Mouse (Mus musculus): Measurements from ENCODE around the gene Cpeb3. TPM values are rescaled to one million over a fixed set of nuclear protein-coding genes. Genes with fewer than 3 reads are reported as not detected.

Gene Cpeb3
- polyA plus RNA-seq, 1 experiment from 2014 or later, result 3.3 TPM

- ATAC-seq (ENCODE audit: insufficient read depth), result no peak
- WGBS (ENCODE audit: insufficient replicate concordance), result 82% methylated on average over 13 of the region's 13 CpGs
- H3K9me3 ChIP-seq (replicated peaks), result no peaks in the 10 kb centered on the region
- H3K27ac ChIP-seq (replicated peaks), result no peak overlapping the region
- no peaks in the 10 kb centered on the region for H3K4me1 ChIP-seq (replicated peaks)
- no peaks in the 10 kb centered on the region for H3K27me3 ChIP-seq
- no peak overlapping the region for H3K4me3 ChIP-seq (replicated peaks)
- no peak overlapping the region for H3K4me2 ChIP-seq
- no peak overlapping the region for H3K9ac ChIP-seq
- 0 out of 2 replicates have a peak, but pooled peaks cover 3% of the 10 kb centered on the region for H3K36me3 ChIP-seq (replicated peaks)
Observed at GRCm38 (mm10) chr19:37025839-37026319, 182.5 kb downstream of the Cpeb3 start.

DNA sequence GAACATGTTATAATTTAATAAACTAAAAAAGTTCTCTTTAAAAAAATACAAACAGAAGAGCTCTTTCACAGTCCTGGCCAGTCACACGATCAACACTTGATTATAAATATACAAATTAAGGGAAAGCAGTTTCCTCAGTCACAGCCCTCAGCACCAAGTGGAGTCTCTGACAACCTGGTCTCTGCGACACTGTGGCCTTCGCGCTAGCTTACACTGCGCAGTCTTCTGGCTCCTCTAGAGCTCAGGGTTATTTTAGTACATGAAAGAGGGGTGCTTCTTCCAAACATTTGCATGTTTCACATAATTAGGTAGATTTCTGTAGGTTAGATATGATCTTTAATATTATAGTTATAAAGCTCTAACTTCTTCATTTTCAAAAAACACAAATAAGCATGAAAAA lies 186.3 kb downstream of the Cpeb3 start:
- Histone ChIP-seq H3K9me3 (replicated peaks) (no peaks in the 10 kb centered on the region), H3K4me2 (no peak overlapping the region), H3K27ac (replicated peaks) (no peak overlapping the region), H3K9ac (no peak overlapping the region), H3K4me3 (replicated peaks) (no peak overlapping the region), H3K36me3 (replicated peaks) (0 out of 2 replicates have a peak, but pooled peaks cover 3% of the 10 kb centered on the region), H3K4me1 (replicated peaks) (peaks cover 12% of the 10 kb centered on the region), H3K27me3 (no peaks in the 10 kb centered on the region)
- 88% methylated on average over 5 of the region's 5 CpGs for WGBS (ENCODE audit: insufficient replicate concordance)
- no peak for ATAC-seq (ENCODE audit: insufficient read depth)

- peaks cover 12% of the 10 kb centered on the region for H3K4me1 ChIP-seq (replicated peaks)
- no peaks in the 10 kb centered on the region for H3K27me3 ChIP-seq
- WGBS (ENCODE audit: insufficient replicate concordance), result 75% methylated on average over 11 of the region's 11 CpGs
- no peak overlapping the region for H3K4me2 ChIP-seq
- H3K27ac ChIP-seq (replicated peaks), result no peak overlapping the region
- no peaks in the 10 kb centered on the region for H3K9me3 ChIP-seq (replicated peaks)
- H3K9ac ChIP-seq, result no peak overlapping the region
- no peak for ATAC-seq (ENCODE audit: insufficient read depth)
- 0 out of 2 replicates have a peak, but pooled peaks cover 3% of the 10 kb centered on the region for H3K36me3 ChIP-seq (replicated peaks)
- no peak overlapping the region for H3K4me3 ChIP-seq (replicated peaks)
Observed at GRCm38 (mm10) chr19:37020951-37021350, 187.4 kb downstream of the Cpeb3 start.

GRCm38 (mm10) chr19:37020531-37020930 lies 187.9 kb downstream of the Cpeb3 start:
- Histone ChIP-seq H3K9ac (no peak overlapping the region), H3K4me2 (no peak overlapping the region; the same call in 1 of the 2 replicates), H3K4me1 (replicated peaks) (peaks cover 12% of the 10 kb centered on the region), H3K27me3 (no peaks in the 10 kb centered on the region), H3K9me3 (replicated peaks) (no peaks in the 10 kb centered on the region), H3K4me3 (replicated peaks) (no peak overlapping the region), H3K27ac (replicated peaks) (no peak overlapping the region), H3K36me3 (replicated peaks) (0 out of 2 replicates have a peak, but pooled peaks cover 3% of the 10 kb centered on the region)
- 54% methylated on average over 5 of the region's 5 CpGs for WGBS (ENCODE audit: insufficient replicate concordance)
- ATAC-seq (ENCODE audit: insufficient read depth), result no peak

DNA sequence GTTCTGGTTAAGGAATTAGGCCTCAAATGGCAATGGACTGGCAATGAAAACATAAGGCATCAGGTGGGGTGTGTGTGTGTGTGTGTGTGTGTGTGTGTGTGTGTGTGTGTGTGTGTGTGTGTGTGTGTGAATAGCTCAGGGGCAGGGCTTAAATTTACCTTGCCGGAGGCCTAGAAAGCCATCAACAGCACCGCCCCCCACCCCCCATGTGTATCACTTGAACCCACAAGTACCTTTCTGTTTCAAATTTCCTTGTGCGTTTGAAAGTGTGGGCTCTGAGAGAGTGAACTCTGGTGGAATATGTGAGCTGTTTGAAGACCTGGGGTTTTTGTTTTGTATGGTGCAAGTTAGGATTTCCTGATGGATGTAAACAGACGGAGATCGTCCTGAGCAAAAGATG lies 189.5 kb downstream of the Cpeb3 start:
- Histone ChIP-seq H3K4me1 (replicated peaks) (peaks cover 12% of the 10 kb centered on the region), H3K27ac (replicated peaks) (no peak overlapping the region), H3K36me3 (replicated peaks) (peaks cover 9% of the 10 kb centered on the region), H3K9ac (0 out of 2 replicates have a peak overlapping the region, but pooled peaks have one; percentile 23), H3K9me3 (replicated peaks) (no peaks in the 10 kb centered on the region), H3K4me2 (peak overlapping the region; percentile 85), H3K27me3 (no peaks in the 10 kb centered on the region), H3K4me3 (replicated peaks) (peak overlapping the region; percentile 59)
- WGBS (ENCODE audit: insufficient replicate concordance), result 55% methylated on average over 5 of the region's 5 CpGs
- 0 out of 2 replicates have a peak, but pooled peaks have one; percentile 11 for ATAC-seq (ENCODE audit: insufficient read depth)

DNA sequence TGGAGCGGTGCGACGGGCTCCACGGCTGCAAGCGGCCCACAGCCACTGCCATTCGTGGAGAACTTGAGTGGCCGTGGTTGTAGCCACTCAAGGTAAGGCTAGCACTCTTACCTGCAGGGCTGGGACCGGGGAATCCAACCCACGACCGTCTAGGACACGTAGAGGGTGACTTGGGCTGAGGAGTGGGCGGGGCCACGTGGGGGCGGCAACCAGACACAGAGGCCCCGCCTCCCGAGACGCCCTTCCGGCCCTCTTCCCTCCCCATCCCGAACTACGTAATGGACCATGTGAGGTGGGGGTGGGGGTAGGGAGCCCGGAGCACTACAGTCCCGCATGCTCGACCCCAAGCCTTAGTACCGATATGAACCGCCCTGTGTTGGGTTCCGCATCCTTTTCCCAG lies 190.0 kb downstream of the Cpeb3 start:
- peak; percentile 85 for ATAC-seq (ENCODE audit: insufficient read depth)
- Histone ChIP-seq H3K4me2 (peak overlapping the region; percentile 85), H3K9me3 (replicated peaks) (no peaks in the 10 kb centered on the region), H3K27me3 (no peaks in the 10 kb centered on the region), H3K27ac (replicated peaks) (no peak overlapping the region), H3K36me3 (replicated peaks) (peaks cover 14% of the 10 kb centered on the region), H3K9ac (peak overlapping the region; percentile 23), H3K4me1 (replicated peaks) (peaks cover 12% of the 10 kb centered on the region), H3K4me3 (replicated peaks) (peak overlapping the region; percentile 59)
- WGBS (ENCODE audit: insufficient replicate concordance), result 3% methylated on average over 26 of the region's 26 CpGs

DNA sequence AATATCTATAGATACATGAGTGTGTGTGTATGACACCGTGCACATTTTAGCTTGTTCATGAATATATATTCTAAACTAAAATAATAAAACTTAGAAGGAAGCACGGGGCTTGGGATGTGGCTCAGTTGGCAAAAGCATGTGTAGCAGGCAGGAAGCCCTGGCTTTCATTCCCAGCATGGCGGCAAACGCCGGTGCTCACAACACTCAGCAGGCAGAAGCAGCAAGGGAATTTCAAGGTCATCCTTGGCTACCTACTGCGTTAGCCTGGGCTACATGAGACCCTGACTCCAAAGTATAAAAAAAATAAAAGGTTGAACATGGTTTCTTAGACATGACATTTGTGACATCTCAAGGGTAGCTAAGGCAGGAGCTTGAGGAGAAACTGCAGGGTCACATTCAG lies 191.5 kb downstream of the Cpeb3 start:
- WGBS (ENCODE audit: insufficient replicate concordance), result 85% methylated on average over 6 of the region's 6 CpGs
- H3K4me1 ChIP-seq (replicated peaks), result peaks cover 12% of the 10 kb centered on the region
- H3K4me3 ChIP-seq (replicated peaks), result no peak overlapping the region
- H3K4me2 ChIP-seq, result no peak overlapping the region
- no peak overlapping the region for H3K27ac ChIP-seq (replicated peaks)
- no peaks in the 10 kb centered on the region for H3K9me3 ChIP-seq (replicated peaks)
- no peak overlapping the region for H3K9ac ChIP-seq
- peaks cover 28% of the 10 kb centered on the region for H3K36me3 ChIP-seq (replicated peaks)
- H3K27me3 ChIP-seq, result no peaks in the 10 kb centered on the region
- ATAC-seq (ENCODE audit: insufficient read depth), result no peak

GRCm38 (mm10) chr19:37014173-37014939 lies 194.0 kb downstream of the Cpeb3 start:
- H3K27ac ChIP-seq (replicated peaks), result no peak overlapping the region
- H3K9ac ChIP-seq, result no peak overlapping the region
- peaks cover 52% of the 10 kb centered on the region for H3K36me3 ChIP-seq (replicated peaks)
- WGBS (ENCODE audit: insufficient replicate concordance), result 89% methylated on average over 8 of the region's 8 CpGs
- H3K4me1 ChIP-seq (replicated peaks), result peaks cover 27% of the 10 kb centered on the region
- ATAC-seq (ENCODE audit: insufficient read depth), result no peak
- H3K9me3 ChIP-seq (replicated peaks), result no peaks in the 10 kb centered on the region
- H3K4me2 ChIP-seq, result no peak overlapping the region
- H3K27me3 ChIP-seq, result no peaks in the 10 kb centered on the region
- H3K4me3 ChIP-seq (replicated peaks), result no peak overlapping the region

DNA sequence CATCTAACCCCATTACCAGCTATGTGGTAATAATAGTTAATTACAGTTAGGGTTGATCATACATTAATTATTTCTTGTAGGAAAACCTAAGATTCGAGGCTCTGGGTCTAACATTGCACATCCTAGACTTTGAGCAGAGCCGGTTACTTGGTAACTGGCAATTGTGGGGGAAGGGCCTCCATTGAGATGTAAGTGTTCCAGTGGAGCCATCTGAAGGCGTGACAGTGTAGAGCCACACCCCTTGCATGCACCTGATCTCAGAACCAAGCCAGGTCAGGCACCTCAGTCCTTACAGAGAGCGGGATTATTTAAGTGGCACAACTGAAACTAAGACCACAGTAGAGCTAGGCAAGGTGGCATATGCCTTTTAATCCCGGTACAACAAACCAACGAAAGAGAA lies 194.9 kb downstream of the Cpeb3 start:
- H3K27me3 ChIP-seq, result no peaks in the 10 kb centered on the region
- no peak for ATAC-seq (ENCODE audit: insufficient read depth)
- no peak overlapping the region for H3K27ac ChIP-seq (replicated peaks)
- peaks cover 61% of the 10 kb centered on the region for H3K36me3 ChIP-seq (replicated peaks)
- H3K4me3 ChIP-seq (replicated peaks), result no peak overlapping the region
- 88% methylated on average over 6 of the region's 6 CpGs for WGBS (ENCODE audit: insufficient replicate concordance)
- H3K9me3 ChIP-seq (replicated peaks), result no peaks in the 10 kb centered on the region
- no peak overlapping the region for H3K4me2 ChIP-seq
- no peak overlapping the region for H3K9ac ChIP-seq
- H3K4me1 ChIP-seq (replicated peaks), result peaks cover 32% of the 10 kb centered on the region

DNA sequence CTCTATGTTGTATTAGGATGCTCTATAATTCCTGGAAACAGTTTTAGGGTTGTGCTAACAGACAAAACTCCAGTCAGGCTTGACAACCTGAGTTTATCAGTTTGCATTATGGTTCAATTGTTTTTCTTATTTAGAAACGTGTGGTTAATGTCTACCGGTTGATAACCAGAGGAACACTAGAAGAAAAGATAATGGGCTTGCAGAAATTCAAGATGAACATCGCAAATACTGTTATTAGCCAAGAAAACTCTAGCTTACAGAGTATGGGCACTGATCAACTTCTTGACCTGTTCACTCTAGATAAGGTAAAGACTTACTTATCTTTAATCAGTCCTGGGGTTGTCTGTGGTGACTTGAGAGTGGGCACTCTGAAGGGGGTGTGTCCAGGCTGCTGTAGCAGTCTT lies 198.5 kb downstream of the Cpeb3 start:
- Histone ChIP-seq H3K27me3 (no peaks in the 10 kb centered on the region), H3K4me3 (replicated peaks) (no peak overlapping the region), H3K9ac (no peak overlapping the region), H3K27ac (replicated peaks) (0 out of 2 replicates have a peak overlapping the region, but pooled peaks have one; percentile 49), H3K9me3 (replicated peaks) (no peaks in the 10 kb centered on the region), H3K4me1 (replicated peaks) (peaks cover 30% of the 10 kb centered on the region), H3K4me2 (no peak overlapping the region), H3K36me3 (replicated peaks) (peaks cover 91% of the 10 kb centered on the region)
- WGBS (ENCODE audit: insufficient replicate concordance), result 25% methylated on average over 3 of the region's 3 CpGs
- ATAC-seq (ENCODE audit: insufficient read depth), result peak; percentile 85

- Histone ChIP-seq H3K36me3 (replicated peaks) (peaks cover 92% of the 10 kb centered on the region), H3K9ac (no peak overlapping the region), H3K4me1 (replicated peaks) (peaks cover 17% of the 10 kb centered on the region), H3K27me3 (no peaks in the 10 kb centered on the region), H3K27ac (replicated peaks) (no peak overlapping the region), H3K4me2 (no peak overlapping the region), H3K9me3 (replicated peaks) (no peaks in the 10 kb centered on the region), H3K4me3 (replicated peaks) (no peak overlapping the region)
- 82% methylated on average over 5 of the region's 5 CpGs for WGBS (ENCODE audit: insufficient replicate concordance)
- no peak for ATAC-seq (ENCODE audit: insufficient read depth)
Observed at GRCm38 (mm10) chr19:37004557-37004956, 203.8 kb downstream of the Cpeb3 start.

Measured in liver, embryonic 15.5 days (tissue).